Comparison of ENCODE assay signal across 8 mouse cellular contexts in the genomic region with DNA sequence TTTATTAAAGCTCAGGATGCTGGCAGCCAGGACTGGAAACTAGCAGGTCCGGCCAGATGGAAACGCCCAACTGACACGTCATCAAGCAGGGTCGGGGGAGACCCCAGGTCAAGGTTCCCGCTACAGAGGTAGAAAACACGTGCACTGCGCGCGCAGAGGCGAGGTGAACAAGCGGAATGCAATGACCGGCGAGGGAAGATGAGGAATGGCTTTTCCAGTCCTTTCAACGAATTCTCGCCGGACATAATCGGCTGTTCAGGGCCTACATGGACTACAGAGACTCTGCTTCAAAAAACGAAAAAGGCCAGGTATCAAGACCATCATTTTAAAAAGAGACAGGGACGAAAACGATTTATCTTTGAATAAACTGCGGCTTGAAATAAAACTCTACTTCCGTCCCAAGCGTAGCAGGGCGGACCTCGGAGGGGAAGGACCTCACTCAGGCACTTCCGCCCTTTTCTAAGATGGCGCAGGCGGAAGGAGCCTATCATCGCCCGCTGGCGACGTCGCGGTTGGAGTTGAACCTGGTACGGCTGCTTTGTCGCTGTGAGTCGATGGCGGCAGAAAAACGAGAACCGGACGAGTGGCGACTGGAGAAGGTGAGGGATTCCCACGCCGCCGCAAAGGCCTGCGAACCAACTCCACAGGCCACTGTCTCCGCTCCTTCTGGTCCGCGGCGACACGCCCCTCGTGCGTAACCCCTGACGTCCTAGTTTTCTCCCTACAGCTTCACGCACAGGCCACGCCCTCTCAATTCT. TPM values are rescaled to one million over a fixed set of nuclear protein-coding genes. Genes with fewer than 3 reads are reported as not detected.
DNase-seq lines count a peak whose midpoint lies in the region; ATAC-seq and TF ChIP-seq lines count a peak whose summit lies in the region.

A gene (plus strand): TSS at position 78 of the 758 bp plus-strand sequence.

- H3K9ac ChIP-seq in heart, embryonic 15.5 days, result peak within 1 kb of the TSS; percentile 70
- H3K9ac ChIP-seq in liver, embryonic 14.5 days (replicated peaks), result peak within 1 kb of the TSS; percentile 87
- peak within 1 kb of the TSS; percentile 69 for H3K9ac ChIP-seq in neural tube, embryonic 11.5 days (ENCODE audit: low read length)
- peak within 1 kb of the TSS; percentile 68 for H3K9ac ChIP-seq in stomach, postnatal 0 days (ENCODE audit: low read length)

- H3K4me1 ChIP-seq in brown adipose tissue, adult 24 weeks (ENCODE audit: control insufficient read depth, insufficient read depth, insufficient read length, low read length), result peaks cover 3% of the 10 kb centered on the region; the same call in 1 of the 2 replicates
- H3K4me1 ChIP-seq in forebrain, embryonic 10.5 days, result peaks cover 33% of the 10 kb centered on the region
- peaks cover 33% of the 10 kb centered on the region for H3K4me1 ChIP-seq in heart, embryonic 15.5 days (replicated peaks)
- H3K4me1 ChIP-seq in liver, embryonic 14.5 days (replicated peaks; ENCODE audit: control insufficient read depth in 2 of 2, insufficient read depth in 2 of 2, low read length in 1 of 2), result peaks cover 22 to 23% of the 10 kb centered on the region in 2 experiments
- peaks cover 6% of the 10 kb centered on the region for H3K4me1 ChIP-seq in neural tube, embryonic 11.5 days (ENCODE audit: control insufficient read depth, insufficient read depth, low read length)
- H3K4me1 ChIP-seq in stomach, postnatal 0 days (replicated peaks; ENCODE audit: control insufficient read depth, insufficient read depth), result no peaks in the 10 kb centered on the region

- peak within 1 kb of the TSS; percentile 98 for H3K27ac ChIP-seq in brown adipose tissue, adult 24 weeks (replicated peaks; ENCODE audit: low read depth, low read length)
- H3K27ac ChIP-seq in forebrain, embryonic 10.5 days, result peak within 1 kb of the TSS; percentile 91
- H3K27ac ChIP-seq in heart, embryonic 15.5 days, result peak within 1 kb of the TSS; percentile 93
- peak within 1 kb of the TSS; percentile 88 for H3K27ac ChIP-seq in liver, embryonic 14.5 days
- peak within 1 kb of the TSS; percentile 79 for H3K27ac ChIP-seq in neural tube, embryonic 11.5 days (ENCODE audit: low read depth, low read length)
- H3K27ac ChIP-seq in stomach, postnatal 0 days (replicated peaks), result peak within 1 kb of the TSS; percentile 93

- peak; percentile 82 for ATAC-seq in heart, embryonic 15.5 days (replicated peaks; ENCODE audit: insufficient number of reproducible peaks, insufficient read depth, low FRiP score, low read depth)
- ATAC-seq in liver, embryonic 14.5 days (ENCODE audit: insufficient read depth), result peak; percentile 70
- ATAC-seq in neural tube, embryonic 11.5 days (ENCODE audit: insufficient read depth, low FRiP score, low TSS enrichment), result peak; percentile 75
- ATAC-seq in stomach, postnatal 0 days (ENCODE audit: low FRiP score, low TSS enrichment), result peak; percentile 79

- no peak for TF ChIP-seq EP300 in liver, embryonic 14.5 days (IDR thresholded peaks at IDR 0.05; ENCODE audit: low read depth)
- TF ChIP-seq EP300 in stomach, postnatal 0 days (optimal IDR thresholded peaks at IDR 0.05), result no peak

- no peaks in the 10 kb centered on the region for H3K9me3 ChIP-seq in forebrain, embryonic 10.5 days
- no peaks in the 10 kb centered on the region for H3K9me3 ChIP-seq in heart, embryonic 15.5 days (replicated peaks)
- H3K9me3 ChIP-seq in liver, embryonic 14.5 days (ENCODE audit: control insufficient read depth, low read length), result no peaks in the 10 kb centered on the region
- H3K9me3 ChIP-seq in neural tube, embryonic 11.5 days (ENCODE audit: control insufficient read depth, low read length), result no peaks in the 10 kb centered on the region
- H3K9me3 ChIP-seq in stomach, postnatal 0 days (ENCODE audit: control insufficient read depth, low read length), result no peaks in the 10 kb centered on the region

- TF ChIP-seq CTCF in liver, embryonic 14.5 days (IDR thresholded peaks at IDR 0.05; ENCODE audit: low read depth), result no peak
- no peak for TF ChIP-seq CTCF in stomach, postnatal 0 days (IDR thresholded peaks at IDR 0.05; ENCODE audit: low read depth)

- H3K4me2 ChIP-seq in heart, embryonic 15.5 days, result peak within 1 kb of the TSS; percentile 87
- H3K4me2 ChIP-seq in liver, embryonic 14.5 days (ENCODE audit: low read depth), result peak within 1 kb of the TSS; percentile 96
- peak within 1 kb of the TSS; percentile 70 for H3K4me2 ChIP-seq in neural tube, embryonic 11.5 days (ENCODE audit: low read depth)
- H3K4me2 ChIP-seq in stomach, postnatal 0 days (replicated peaks; ENCODE audit: low read depth), result peak within 1 kb of the TSS; percentile 78

- H3K4me3 ChIP-seq in brown adipose tissue, adult 24 weeks (ENCODE audit: insufficient read depth, low read depth, low read length), result peak within 1 kb of the TSS; percentile 78
- peak within 1 kb of the TSS; percentile 74 for H3K4me3 ChIP-seq in forebrain, embryonic 10.5 days
- peak within 1 kb of the TSS; percentile 79 for H3K4me3 ChIP-seq in heart, embryonic 15.5 days
- peak within 1 kb of the TSS; percentile 84 to 92 for H3K4me3 ChIP-seq in liver, embryonic 14.5 days (ENCODE audit: insufficient read depth in 1 of 2, low read depth in 2 of 2, low read length in 2 of 2)
- peak within 1 kb of the TSS; percentile 60 for H3K4me3 ChIP-seq in neural tube, embryonic 11.5 days (ENCODE audit: low read depth, low read length)
- peak within 1 kb of the TSS; percentile 72 for H3K4me3 ChIP-seq in stomach, postnatal 0 days (ENCODE audit: low read depth, low read length)

- DNase-seq in CD4-positive, CD25-positive, alpha-beta regulatory T cell, adult 2 months (ENCODE audit: low read depth, low spot score), result peak; percentile 97
- DNase-seq in forebrain, embryonic 10.5 days (ENCODE audit: extremely low spot score, low spot score), result peak; percentile 91
- DNase-seq in kidney, postnatal 25 days, result peak; percentile 96 to 97
- peak; percentile 84 to 88 (median 86) for DNase-seq in liver, embryonic 14.5 days (ENCODE audit: low read depth in 3 of 3, low spot score in 3 of 3)
- DNase-seq in neural tube, embryonic 11.5 days (ENCODE audit: low spot score), result peak; percentile 93
- DNase-seq in stomach, postnatal 0 days (ENCODE audit: low spot score), result peak; percentile 92

- peaks cover 20% of the 10 kb centered on the region for H3K36me3 ChIP-seq in forebrain, embryonic 10.5 days (replicated peaks)
- peaks cover 7% of the 10 kb centered on the region; the same call in 1 of the 2 replicates for H3K36me3 ChIP-seq in heart, embryonic 15.5 days
- H3K36me3 ChIP-seq in liver, embryonic 14.5 days (replicated peaks; ENCODE audit: control insufficient read depth, insufficient read depth, low read depth), result peaks cover 2% of the 10 kb centered on the region
- H3K36me3 ChIP-seq in neural tube, embryonic 11.5 days (ENCODE audit: control insufficient read depth, insufficient read depth, low read length), result no peaks in the 10 kb centered on the region; the same call in 1 of the 2 replicates
- H3K36me3 ChIP-seq in stomach, postnatal 0 days (ENCODE audit: control insufficient read depth, insufficient read depth, low read length), result peaks cover 6% of the 10 kb centered on the region; the same call in 1 of the 2 replicates

- under 1% methylated on average over 56 of the region's 56 CpGs for WGBS in forebrain, embryonic 10.5 days
- under 1% methylated on average over 56 of the region's 56 CpGs for WGBS in heart, embryonic 15.5 days
- WGBS in liver, embryonic 14.5 days (ENCODE audit: insufficient replicate concordance), result under 1% methylated on average over 56 of the region's 56 CpGs
- WGBS in neural tube, embryonic 11.5 days, result under 1% methylated on average over 56 of the region's 56 CpGs
- under 1% methylated on average over 56 of the region's 56 CpGs for WGBS in stomach, postnatal 0 days

- H3K27me3 ChIP-seq in forebrain, embryonic 10.5 days (ENCODE audit: poor library complexity, severe bottlenecking), result no peaks in the 10 kb centered on the region
- H3K27me3 ChIP-seq in heart, embryonic 15.5 days, result no peaks in the 10 kb centered on the region
- no peaks in the 10 kb centered on the region for H3K27me3 ChIP-seq in liver, embryonic 14.5 days (ENCODE audit: control insufficient read depth, insufficient read depth, low read length)
- no peaks in the 10 kb centered on the region for H3K27me3 ChIP-seq in neural tube, embryonic 11.5 days (ENCODE audit: control insufficient read depth, insufficient read depth, low read length)
- H3K27me3 ChIP-seq in stomach, postnatal 0 days (ENCODE audit: control insufficient read depth, insufficient read depth, low read length), result no peaks in the 10 kb centered on the region

RNA-seq across cellular contexts. Expression of the gene that starts here (rescaled TPM):
- polyA plus RNA-seq in brown adipose tissue, adult 24 weeks (2012; ENCODE audit: insufficient read depth, insufficient read length, missing spikeins), result 116 and 173 TPM in 2 replicates
- 81.4 and 82.7 TPM in 2 replicates for polyA plus RNA-seq in forebrain, embryonic 10.5 days (2016; fragmentation: Nextera tagmentation; extraction: Ambion mirVana)
- polyA plus RNA-seq in heart, embryonic 15.5 days (2015; fragmentation: Nextera tagmentation; extraction: Ambion mirVana), result 67.6 and 75.3 TPM in 2 replicates
- polyA plus RNA-seq in liver, embryonic 14.5 days (2012; rRNA removed), result 41.9 and 57.2 TPM in 2 replicates
- polyA plus RNA-seq in liver, embryonic 14.5 days (2014; fragmentation: Nextera tagmentation; extraction: Ambion mirVana), result 46.5 and 48.2 TPM in 2 replicates
- polyA plus RNA-seq in neural tube, embryonic 11.5 days (2014; fragmentation: Nextera tagmentation; extraction: Ambion mirVana), result 78.9 and 81.5 TPM in 2 replicates
- polyA plus RNA-seq in stomach, postnatal 0 days (2015; fragmentation: Nextera tagmentation; extraction: Ambion mirVana), result 97.1 and 107 TPM in 2 replicates

Comparison
In these comparisons a context has a peak if more than half of its experiments do, and no peak if none do; other contexts are left out.
1. Peak in every context shown above with its lines: DNase-seq, ATAC-seq, H3K4me3 ChIP-seq and H3K27ac ChIP-seq.